Mouse (Mus musculus) lung, embryonic 16.5 days (tissue): Measurements from ENCODE around the gene Wdr37. TPM values are rescaled to one million over a fixed set of nuclear protein-coding genes. Genes with fewer than 3 reads are reported as not detected.

Source experiments
- microRNA-seq: library from miRNA; unstranded; fragments of <30 nt; microRNA quantifications from one replicate; pipeline ENCODE4, GENCODE M21; 2016
- polyA plus RNA-seq: library from polyadenylated mRNA; unstranded; fragments of >200 nt; fragmentation: Nextera tagmentation; extraction: Ambion mirVana; gene quantifications from 2 replicates; pipeline ENCODE4 v1.2.1, GENCODE M21; 2015

The Wdr37 gene
- polyA plus RNA-seq, 1 experiment from 2014 or later = 23.1 TPM

Small RNA genes lying within 50 kb of the gene (microRNA-seq; reads per million reads assigned to microRNA genes)
- gene Gm22750 = not detected

Other genes starting within 250 kb of the Wdr37 start
- 54.2 and 59.9 TPM in 2 replicates for gene Idi1, start 13.6 kb upstream of the Wdr37 start, polyA plus RNA-seq
- gene Gm9745, start 76.3 kb upstream of the Wdr37 start, polyA plus RNA-seq = not detected in 2 replicates
- gene Idi2, start 81.0 kb upstream of the Wdr37 start, polyA plus RNA-seq = 0.06 TPM in 1 of 2 replicates, not detected in the other
- 56.3 and 61.7 TPM in 2 replicates for gene Gtpbp4, start 124.2 kb upstream of the Wdr37 start, polyA plus RNA-seq
- gene Larp4b, start 222.0 kb upstream of the Wdr37 start, polyA plus RNA-seq = 31.6 and 31.9 TPM in 2 replicates